Mouse (Mus musculus) cerebellum, postnatal 14 days (tissue): ENCODE results near the gene Ube2s.

Source experiments
- DNase-seq, 2 experiments: peaks; one replicate each; pipeline ENCODE4 v3.0.0; 2021; ENCODE audit warnings: mixed read lengths in 2 of 2

The Ube2s gene

GRCm38 (mm10) chr7:4776861-4777830 is 35.2 kb downstream of the Ube2s start:
- peak in 1 of 2 experiments; percentile 67 for DNase-seq

GRCm38 (mm10) chr7:4776131-4776530 is 36.3 kb downstream of the Ube2s start:
- DNase-seq: no peak

- DNase-seq: no peak
Observed at GRCm38 (mm10) chr7:4771202-4771601, 41.2 kb downstream of the Ube2s start, which contains the start of gene Fam71e2. TSS of gene Fam71e2 (minus strand) at chr7:4771302.

- DNase-seq: no peak
Observed at GRCm38 (mm10) chr7:4764946-4765710, 47.3 kb downstream of the Ube2s start.

GRCm38 (mm10) chr7:4759670-4760069 is 52.7 kb downstream of the Ube2s start:
- DNase-seq: no peak

- DNase-seq: peak; percentile 69 to 86
Observed at GRCm38 (mm10) chr7:4752821-4753570, 59.4 kb downstream of the Ube2s start, which contains the start of gene Cox6b2. TSS of gene Cox6b2 (minus strand) at chr7:4753094.

- peak; percentile 41 to 68 for DNase-seq
Observed at GRCm38 (mm10) chr7:4751971-4752820, 60.2 kb downstream of the Ube2s start.

- no peak for DNase-seq
Observed at GRCm38 (mm10) chr7:4749169-4749568, 63.2 kb downstream of the Ube2s start.

GRCm38 (mm10) chr7:4748321-4748720 is 64.1 kb downstream of the Ube2s start:
- DNase-seq: no peak

GRCm38 (mm10) chr7:4747156-4747899 is 65.1 kb downstream of the Ube2s start:
- DNase-seq: no peak

- no peak for DNase-seq
Observed at GRCm38 (mm10) chr7:4746326-4746980, 65.9 kb downstream of the Ube2s start.

GRCm38 (mm10) chr7:4744886-4745285 is 67.5 kb downstream of the Ube2s start:
- DNase-seq: no peak
